ENCODE assay signal across 11 mouse cellular contexts in the genomic region with DNA sequence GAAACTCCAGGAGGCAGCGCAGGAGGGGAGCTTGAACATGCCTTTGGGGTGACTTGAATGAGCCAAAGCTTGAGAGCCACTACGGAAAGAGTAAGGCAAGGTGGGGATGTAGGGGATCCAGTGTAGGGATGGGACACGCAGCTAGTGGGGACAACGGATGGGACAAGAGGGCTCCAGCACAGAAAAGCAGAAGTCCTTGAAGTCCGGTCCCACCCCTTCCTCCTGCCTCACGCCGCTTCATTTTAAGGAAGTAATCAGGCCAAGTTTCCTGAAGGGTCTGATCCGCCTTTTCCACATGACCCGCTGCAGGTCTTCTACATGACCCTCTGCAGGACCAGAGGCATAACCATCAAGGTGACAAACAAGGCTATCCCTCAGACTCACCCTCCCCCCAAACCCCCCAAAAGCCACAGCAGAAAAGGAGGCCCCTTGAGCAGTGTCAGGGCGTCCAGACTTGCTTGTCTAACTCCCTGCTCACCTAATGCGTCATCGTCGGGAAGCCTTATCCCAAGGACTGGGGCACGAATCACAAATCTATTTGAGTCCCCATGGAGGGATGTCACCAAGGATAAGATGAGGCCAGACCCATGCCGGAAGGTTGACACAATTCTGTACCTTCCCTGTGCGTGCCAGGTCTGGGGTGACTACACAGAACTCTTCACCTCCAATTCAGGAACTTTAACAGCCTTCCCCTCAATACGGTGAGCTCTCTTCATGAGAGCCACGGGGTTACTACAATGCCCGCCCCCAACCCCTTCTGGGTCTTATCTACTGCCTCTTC. TPM values are rescaled to one million over a fixed set of nuclear protein-coding genes. Genes with fewer than 3 reads are reported as not detected.
DNase-seq lines count a peak whose midpoint lies in the region; ATAC-seq lines count a peak whose summit lies in the region.
"Had no signal": no experiment of that assay in that cellular context is flagged by ENCODE, and none has a peak within 500 bp of the region (broad histone marks: within the 10 kb centered on the region; RNA-seq: fewer than 3 reads in every experiment).

No protein-coding gene starts in this region.

- intact Hi-C loops in heart, postnatal 25 days (cut with DNase I): no loop called here
- intact Hi-C loops in gastrocnemius, postnatal 36 days (cut with DNase I): no loop called here

- peaks cover 14% of the 10 kb centered on the region for H3K36me3 ChIP-seq in heart, embryonic 10.5 days
- peaks cover 14% of the 10 kb centered on the region for H3K36me3 ChIP-seq in limb, embryonic 10.5 days
- peaks cover 14% of the 10 kb centered on the region for H3K36me3 ChIP-seq in splenic B cell, adult 2 months (ENCODE audit: control insufficient read depth, insufficient read depth, low read length, poor library complexity, severe bottlenecking)

- H3K9me3 ChIP-seq in heart, embryonic 10.5 days: no peaks in the 10 kb centered on the region
- H3K9me3 ChIP-seq in limb, embryonic 10.5 days (replicated peaks): no peaks in the 10 kb centered on the region
- H3K9me3 ChIP-seq: midbrain, embryonic 15.5 days had no signal

- peaks cover 62% of the 10 kb centered on the region for H3K4me1 ChIP-seq in heart, embryonic 10.5 days
- H3K4me1 ChIP-seq in limb, embryonic 10.5 days: peaks cover 54% of the 10 kb centered on the region

- DNase-seq in heart, embryonic 10.5 days (ENCODE audit: low spot score): no peak
- no peak for DNase-seq in heart, postnatal 25 days (ENCODE audit: low spot score)
- peak; percentile 63 for DNase-seq in lung, postnatal 36 days
- no peak for DNase-seq in lung, postnatal 14 days
- DNase-seq in limb, embryonic 10.5 days (ENCODE audit: low spot score): no peak
- DNase-seq in splenic B cell, adult 2 months (ENCODE audit: low read depth, low spot score): peak; percentile 67
- no peak for DNase-seq in gastrocnemius, postnatal 36 days
- DNase-seq: kidney, adult 9 months had no signal

- no peak overlapping the region for H3K4me3 ChIP-seq in heart, embryonic 10.5 days
- H3K4me3 ChIP-seq in limb, embryonic 10.5 days: no peak overlapping the region
- H3K4me3 ChIP-seq: midbrain, embryonic 15.5 days had no signal

- H3K27me3 ChIP-seq in heart, embryonic 10.5 days (ENCODE audit: insufficient read depth, poor library complexity, severe bottlenecking): no peaks in the 10 kb centered on the region
- H3K27me3 ChIP-seq in limb, embryonic 10.5 days (ENCODE audit: low read depth, poor library complexity, severe bottlenecking): no peaks in the 10 kb centered on the region
- no peaks in the 10 kb centered on the region for H3K27me3 ChIP-seq in splenic B cell, adult 2 months (ENCODE audit: control insufficient read depth, insufficient read depth, low read length, poor library complexity, severe bottlenecking)
- H3K27me3 ChIP-seq: midbrain, embryonic 15.5 days had no signal

- WGBS in heart, embryonic 10.5 days: 64% methylated on average over 19 of the region's 19 CpGs
- 86% methylated on average over 19 of the region's 19 CpGs for WGBS in limb, embryonic 10.5 days

- ATAC-seq in inflammation-experienced regulatory T-cells, adult 6 months: no peak
- ATAC-seq: forebrain, embryonic 14.5 days; midbrain, embryonic 15.5 days had no signal

- peak overlapping the region; percentile 63 for H3K27ac ChIP-seq in heart, embryonic 10.5 days
- H3K27ac ChIP-seq in limb, embryonic 10.5 days: 0 out of 2 replicates have a peak overlapping the region, but pooled peaks have one; percentile 14
- H3K27ac ChIP-seq: midbrain, embryonic 15.5 days had no signal

RNA-seq across cellular contexts. Expression of gene Cotl1, which starts 14.2 kb away (rescaled TPM):
- polyA plus RNA-seq in heart, embryonic 10.5 days (2016; fragmentation: Nextera tagmentation; extraction: Ambion mirVana): 55.7 and 62.0 TPM in 2 replicates
- total RNA-seq in heart, postnatal 25 days (2021): 10 to 100 TPM; 17.3 to 20.2 TPM
- polyA plus RNA-seq in limb, embryonic 10.5 days (2016; fragmentation: Nextera tagmentation; extraction: Ambion mirVana): 53.2 and 94.6 TPM in 2 replicates
- total RNA-seq in gastrocnemius, postnatal 36 days (2021): 1 to 10 TPM; 4.8 to 6.6 TPM
- polyA plus RNA-seq in inflammation-experienced regulatory T-cells, adult 6 months (2017; shearing (Covaris generic)): 100 to 1,000 TPM; 181 to 242 (median 218) TPM

RNA-seq across cellular contexts. Expression of gene Klhl36, which starts 35.9 kb away (rescaled TPM):
- 9.6 and 10.1 TPM in 2 replicates for polyA plus RNA-seq in heart, embryonic 10.5 days (2016; fragmentation: Nextera tagmentation; extraction: Ambion mirVana)
- 1 to 10 TPM; 2.3 to 3.3 TPM for total RNA-seq in heart, postnatal 25 days (2021)
- polyA plus RNA-seq in limb, embryonic 10.5 days (2016; fragmentation: Nextera tagmentation; extraction: Ambion mirVana): 7.2 and 7.9 TPM in 2 replicates
- 1 to 10 TPM; 1.0 to 1.4 TPM for total RNA-seq in gastrocnemius, postnatal 36 days (2021)
- polyA plus RNA-seq in inflammation-experienced regulatory T-cells, adult 6 months (2017; shearing (Covaris generic)): 1 to 10 TPM; 6.8 to 8.0 (median 7.1) TPM

RNA-seq across cellular contexts. Expression of gene Tldc1, which starts 47.9 kb away (rescaled TPM):
- polyA plus RNA-seq in heart, embryonic 10.5 days (2016; fragmentation: Nextera tagmentation; extraction: Ambion mirVana): 14.5 and 19.8 TPM in 2 replicates
- total RNA-seq in heart, postnatal 25 days (2021): 10 to 100 TPM; 10.5 to 12.4 TPM
- 13.1 and 14.6 TPM in 2 replicates for polyA plus RNA-seq in limb, embryonic 10.5 days (2016; fragmentation: Nextera tagmentation; extraction: Ambion mirVana)
- total RNA-seq in gastrocnemius, postnatal 36 days (2021): 1 to 10 TPM; 3.7 to 4.9 TPM
- polyA plus RNA-seq in inflammation-experienced regulatory T-cells, adult 6 months (2017; shearing (Covaris generic)): 1 to 10 TPM; 6.1 to 7.4 (median 7.0) TPM

Comparison
In these comparisons a context has a peak if more than half of its experiments do, and no peak if none do; other contexts are left out.
1. DNase-seq: peak in lung, postnatal 36 days (single experiment) and splenic B cell, adult 2 months (single experiment); none in heart, embryonic 10.5 days (single experiment), heart, postnatal 25 days (single experiment), lung, postnatal 14 days (single experiment), limb, embryonic 10.5 days (single experiment) and gastrocnemius, postnatal 36 days (0 of 2).